Mouse (Mus musculus): ENCODE results near the gene 1700037H04Rik. TPM values are rescaled to one million over a fixed set of nuclear protein-coding genes. Genes with fewer than 3 reads are reported as not detected.
A peak's percentile ranks its signal among the peaks of the same experiment; 100 is the strongest.

1700037H04Rik gene
- total and polyA plus RNA-seq, 3 experiments: 45.5 to 72.6 TPM; not detected in 1

DNA sequence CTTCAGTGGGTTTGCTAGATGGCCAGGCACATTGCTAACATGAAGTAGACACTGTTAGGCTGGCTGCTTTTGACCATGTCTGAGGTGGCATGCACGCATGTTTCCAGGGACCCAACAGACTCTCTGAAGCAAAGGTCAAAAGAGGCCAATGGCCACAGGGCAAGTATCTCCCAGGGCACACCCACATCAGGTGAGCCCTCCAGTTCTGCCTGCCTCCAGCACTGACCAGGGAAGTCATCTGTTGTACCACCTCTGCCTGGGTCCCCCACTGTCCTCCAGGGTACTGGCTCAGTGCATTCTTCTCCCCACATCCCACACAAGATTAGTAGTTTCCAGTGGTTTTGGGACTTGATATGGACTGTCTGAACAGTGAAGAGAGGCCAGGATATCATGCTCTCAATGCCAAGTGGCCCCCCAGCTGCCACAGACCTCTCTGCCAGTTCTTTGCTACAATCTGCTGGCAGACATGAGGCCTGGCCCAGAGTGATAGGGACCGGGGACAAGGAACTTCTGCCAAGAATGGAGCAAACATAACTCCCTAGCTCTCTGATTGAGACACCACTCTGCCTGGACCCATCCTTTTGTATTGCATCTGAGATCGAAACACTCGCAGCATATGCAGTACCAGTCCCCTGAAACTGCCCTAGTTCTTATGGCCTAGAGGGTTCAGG is 49.4 kb upstream of the 1700037H04Rik start (continued):
- no peak for TF ChIP-seq ZKSCAN1 (IDR thresholded peaks at IDR 0.05; ENCODE audit: low read depth, low read length)
- no peak for TF ChIP-seq UBTF (IDR thresholded peaks at IDR 0.05; ENCODE audit: borderline replicate concordance, insufficient read depth, low read depth, low read length)
- no peak for TF ChIP-seq JUND (IDR thresholded peaks at IDR 0.05; ENCODE audit: low read depth, low read length)
- no peak for TF ChIP-seq NRF1 (IDR thresholded peaks at IDR 0.05; ENCODE audit: insufficient read depth, low read depth, low read length, poor library complexity, severe bottlenecking)
- no peak for TF ChIP-seq HCFC1 (IDR thresholded peaks at IDR 0.05; ENCODE audit: low read depth, low read length)
- TF ChIP-seq MYC (IDR thresholded peaks at IDR 0.05; ENCODE audit: low read depth, low read length): no peak

DNA sequence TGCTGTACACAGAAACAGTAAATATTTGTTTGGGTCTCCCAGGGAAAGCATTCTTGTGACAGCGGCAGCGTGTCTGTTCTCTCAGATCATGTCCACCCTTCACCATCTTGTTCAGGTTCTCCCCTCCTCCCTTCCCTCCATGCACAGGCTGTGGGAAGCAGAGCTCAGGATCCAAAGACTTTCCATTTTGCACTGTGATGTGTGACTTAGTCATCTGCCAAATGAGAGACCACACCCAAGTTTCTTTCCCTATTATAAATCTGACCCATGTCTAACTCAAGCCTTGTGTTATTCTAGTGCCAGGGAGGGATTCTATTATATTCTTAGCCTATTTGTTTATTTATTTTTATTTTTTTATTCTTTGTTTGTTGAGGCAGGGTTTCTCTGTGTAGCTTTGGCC is 48.5 kb upstream of the 1700037H04Rik start:
- Histone ChIP-seq H3K36me3 (ENCODE audit: control insufficient read depth in 1 of 2, insufficient read depth in 2 of 2, low read length in 2 of 2) (peaks cover 0 to 27% of the 10 kb centered on the region in 2 experiments; a peak in 2 of 4 replicates), H3K9ac (ENCODE audit: control insufficient read depth, low read depth, low read length, poor library complexity, severe bottlenecking) (no peak overlapping the region), H3K79me2 (ENCODE audit: control insufficient read depth, insufficient read depth, low read length, poor library complexity) (peaks cover 1% of the 10 kb centered on the region; the same call in 1 of the 2 replicates), H3K4me1 (ENCODE audit: control insufficient read depth in 1 of 2, insufficient read depth in 2 of 2, low read length in 2 of 2) (peaks cover 7 to 55% of the 10 kb centered on the region in 2 experiments; a peak in 3 of 4 replicates), H3K27me3 (ENCODE audit: control insufficient read depth in 1 of 2, insufficient read depth in 2 of 2, low read length in 2 of 2) (no peaks in the 10 kb centered on the region), H3K4me3 (ENCODE audit: control insufficient read depth in 1 of 2, insufficient read depth in 1 of 2, low read depth in 2 of 2, low read length in 2 of 2) (no peak overlapping the region), H3K27ac (ENCODE audit: control insufficient read depth, low read depth, low read length) (no peak overlapping the region), H3K9me3 (replicated peaks; ENCODE audit: insufficient read depth, low read length) (no peaks in the 10 kb centered on the region)
- no peak for TF ChIP-seq ELF1 (IDR thresholded peaks at IDR 0.05; ENCODE audit: low read depth, low read length)
- no peak for TF ChIP-seq CHD1 (IDR thresholded peaks at IDR 0.05; ENCODE audit: low read depth, low read length)
- TF ChIP-seq MAZ (IDR thresholded peaks at IDR 0.05; ENCODE audit: low read depth, low read length): no peak
- no peak for TF ChIP-seq MXI1 (IDR thresholded peaks at IDR 0.05; ENCODE audit: low read depth, low read length)
- TF ChIP-seq MYC (IDR thresholded peaks at IDR 0.05; ENCODE audit: low read depth, low read length): no peak
- TF ChIP-seq BHLHE40 (IDR thresholded peaks at IDR 0.05; ENCODE audit: borderline replicate concordance, low read depth, low read length): no peak
- TF ChIP-seq ZMIZ1 (IDR thresholded peaks at IDR 0.05; ENCODE audit: low read depth, low read length): no peak
- TF ChIP-seq TBP (IDR thresholded peaks at IDR 0.05; ENCODE audit: low read depth, low read length): no peak
- TF ChIP-seq UBTF (IDR thresholded peaks at IDR 0.05; ENCODE audit: borderline replicate concordance, insufficient read depth, low read depth, low read length): no peak
- DNase-seq (ENCODE audit: low read depth, low spot score): no peak

DNA sequence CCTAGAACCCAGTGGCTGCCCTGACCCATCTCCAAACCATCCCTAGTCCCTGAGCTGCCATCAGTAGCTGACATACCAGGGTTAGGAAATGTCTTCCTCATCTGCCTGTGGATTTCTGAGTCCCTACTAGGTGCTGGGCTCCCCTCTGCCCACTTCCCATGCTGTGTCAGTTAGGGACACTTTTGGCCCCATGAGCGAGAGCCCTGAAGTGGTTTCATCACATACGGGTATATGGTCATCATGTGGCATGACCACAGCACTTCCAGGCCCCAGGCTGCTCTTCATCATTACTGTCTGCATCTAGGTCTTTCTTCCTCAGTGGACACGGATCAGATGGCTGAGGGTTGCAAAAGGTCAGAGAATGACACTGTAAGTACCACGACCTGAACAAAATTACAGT is 46.9 kb upstream of the 1700037H04Rik start, which contains the start of gene Ap5s1:
Gene Ap5s1, plus strand, starts transcription at position 301 of the 400 bp plus-strand sequence.
- Histone ChIP-seq H3K4me1 (ENCODE audit: control insufficient read depth in 1 of 2, insufficient read depth in 2 of 2, low read length in 2 of 2) (peaks cover 7 to 58% of the 10 kb centered on the region in 2 experiments; a peak in 3 of 4 replicates), H3K36me3 (ENCODE audit: control insufficient read depth in 1 of 2, insufficient read depth in 2 of 2, low read length in 2 of 2) (peaks cover 0 to 26% of the 10 kb centered on the region in 2 experiments; a peak in 2 of 4 replicates), H3K4me3 (ENCODE audit: control insufficient read depth in 1 of 2, insufficient read depth in 1 of 2, low read depth in 2 of 2, low read length in 2 of 2) (no peak within 1 kb of the TSS), H3K27ac (ENCODE audit: control insufficient read depth, low read depth, low read length) (peak within 1 kb of the TSS; percentile 18), H3K79me2 (ENCODE audit: control insufficient read depth, insufficient read depth, low read length, poor library complexity) (peaks cover 1% of the 10 kb centered on the region; the same call in 1 of the 2 replicates), H3K27me3 (ENCODE audit: control insufficient read depth in 1 of 2, insufficient read depth in 2 of 2, low read length in 2 of 2) (no peaks in the 10 kb centered on the region), H3K9me3 (replicated peaks; ENCODE audit: insufficient read depth, low read length) (no peaks in the 10 kb centered on the region), H3K9ac (ENCODE audit: control insufficient read depth, low read depth, low read length, poor library complexity, severe bottlenecking) (no peak within 1 kb of the TSS)
- DNase-seq (ENCODE audit: low read depth, low spot score): no peak
- TF ChIP-seq KAT2A (conservative IDR thresholded peaks at IDR 0.05; ENCODE audit: low read depth, low read length) (no peak), ZKSCAN1 (IDR thresholded peaks at IDR 0.05; ENCODE audit: low read depth, low read length) (peak; percentile 25; the same call in 1 of the 2 replicates)
